Mouse (Mus musculus): ENCODE data around the gene Zfhx3.

- no peak for TF ChIP-seq POLR2A (IDR thresholded peaks at IDR 0.05; ENCODE audit: borderline replicate concordance, low read depth, low read length)
- no peak for TF ChIP-seq CTCF (IDR thresholded peaks at IDR 0.05; ENCODE audit: low read depth, low read length)
Measured at GRCm38 (mm10) chr8:108595721-108596495, 653.5 kb downstream of the Zfhx3 start.
